Mouse (Mus musculus) ES-E14 (cell line): ENCODE measurements at regions not wholly inside any gene's neighbourhood (a gene's known extent, or its start where the extent isn't known, plus 50 kb on each side); places are given as distances from the start of the nearest gene placed in this dataset.
A peak's percentile ranks its signal among the peaks of the same experiment; 100 is the strongest.

Experiments
- CHD2 ChIP-seq: IDR thresholded peaks from 2 replicates; pipeline ENCODE4 v1.6.1; 2014; ENCODE audit warnings: mild to moderate bottlenecking, low read depth, low read length, inconsistent platforms
- HCFC1 ChIP-seq: IDR thresholded peaks from 2 replicates; pipeline ENCODE4 v1.6.1; 2012; ENCODE audit warnings: low read length, inconsistent platforms, borderline replicate concordance; ENCODE audit not compliant: insufficient read depth
- MAFK ChIP-seq: IDR thresholded peaks from 2 replicates; pipeline ENCODE4 v1.6.1; 2014; ENCODE audit warnings: mild to moderate bottlenecking, low read depth, low read length, inconsistent platforms; ENCODE audit not compliant: insufficient read depth
- ZC3H11A ChIP-seq: IDR thresholded peaks from 2 replicates; pipeline ENCODE4 v1.6.1; 2012; ENCODE audit warnings: low read depth, mild to moderate bottlenecking, inconsistent platforms, low read length, borderline replicate concordance
- ZNF384 ChIP-seq: IDR thresholded peaks from 2 replicates; pipeline ENCODE4 v1.6.1; 2012; ENCODE audit warnings: low read depth, low read length, inconsistent platforms

DNA sequence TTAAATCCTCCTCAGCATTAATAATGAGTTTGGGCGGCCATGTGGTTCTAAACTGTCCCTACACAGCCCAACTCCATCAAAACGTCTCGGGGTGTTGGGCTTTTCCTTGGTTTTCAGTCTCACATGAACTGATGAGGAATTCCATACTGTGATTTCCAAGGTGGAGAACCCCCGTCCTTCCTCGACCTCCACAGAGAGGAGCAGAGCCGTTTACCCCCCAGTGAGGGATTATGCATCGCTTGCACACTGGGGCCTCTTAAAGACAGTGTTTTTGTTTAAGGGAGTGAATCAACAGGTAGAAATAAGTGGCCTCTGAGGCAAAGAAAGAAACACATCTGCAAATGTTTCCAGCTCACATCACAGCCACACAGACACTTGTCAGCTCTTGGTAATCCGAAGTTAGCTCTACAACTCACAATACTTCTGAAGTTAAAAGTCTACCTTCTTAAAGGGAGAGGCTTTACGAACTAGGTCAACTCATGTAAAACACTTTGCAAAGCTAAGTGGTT is 82.0 kb upstream of the Pitrm1 start:
- TF ChIP-seq ZC3H11A = no peak
- no peak for TF ChIP-seq HCFC1
- TF ChIP-seq CHD2 = 0 out of 2 replicates have a peak, but pooled peaks have one; percentile 27
- no peak for TF ChIP-seq ZNF384
- no peak for TF ChIP-seq MAFK
